Mouse (Mus musculus): ENCODE measurements around the gene Cntn5.

Gene Cntn5

GRCm38 (mm10) chr9:10447220-10447837 lies 457.2 kb downstream of the Cntn5 start:
- no peak for DNase-seq (ENCODE audit: low spot score in 2 of 2)

DNA sequence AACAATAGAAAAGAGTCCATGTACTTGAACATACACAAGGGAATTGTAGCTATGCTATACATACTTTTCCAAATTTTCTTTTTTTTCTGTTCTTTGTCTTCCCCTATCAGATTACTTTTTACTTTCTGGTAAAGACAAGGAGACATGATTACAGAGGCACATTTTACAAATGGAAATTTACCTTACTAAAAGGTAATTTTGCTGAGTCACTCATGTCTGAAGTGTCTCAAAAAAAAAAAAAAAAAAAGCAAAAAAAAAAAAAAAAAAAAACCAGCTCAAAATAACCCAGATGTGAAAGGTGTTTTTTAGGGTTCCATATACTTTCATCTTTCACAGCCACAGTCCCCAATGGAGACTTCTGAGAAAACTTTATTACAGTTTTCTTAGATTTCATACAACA lies 492.5 kb downstream of the Cntn5 start:
- no peak for DNase-seq (ENCODE audit: low spot score in 2 of 2)

DNA sequence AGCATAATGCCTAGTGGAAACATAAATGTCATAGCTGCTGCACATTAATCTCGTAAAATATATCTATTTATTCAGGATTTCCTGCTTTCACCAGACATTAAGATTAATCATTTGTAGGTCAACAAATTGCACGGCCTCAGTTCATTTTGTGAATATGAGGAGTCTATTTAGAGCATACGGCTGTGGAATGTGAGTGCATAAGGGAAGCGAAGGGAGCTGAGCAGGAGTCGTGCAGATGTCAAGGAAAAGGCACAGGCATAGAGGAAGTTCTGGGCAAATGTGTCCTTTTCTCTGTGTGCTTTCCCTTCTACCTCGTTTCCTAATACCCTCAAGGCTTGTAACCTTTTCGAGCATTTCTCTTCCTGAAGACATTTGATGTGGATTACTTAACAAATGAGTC lies 504.5 kb downstream of the Cntn5 start:
- DNase-seq (ENCODE audit: low spot score in 2 of 2), result no peak

- no peak for DNase-seq (ENCODE audit: low spot score in 2 of 2)
Measured at GRCm38 (mm10) chr9:10389863-10390262, 514.7 kb downstream of the Cntn5 start.

GRCm38 (mm10) chr9:10384455-10384854 lies 520.1 kb downstream of the Cntn5 start:
- no peak for DNase-seq (ENCODE audit: low spot score in 2 of 2)

- DNase-seq (ENCODE audit: low spot score in 2 of 2), result no peak
Measured at GRCm38 (mm10) chr9:10383140-10383539, 521.4 kb downstream of the Cntn5 start.

- DNase-seq (ENCODE audit: low spot score in 2 of 2), result no peak
Measured at GRCm38 (mm10) chr9:10381701-10382100, 522.9 kb downstream of the Cntn5 start.

DNA sequence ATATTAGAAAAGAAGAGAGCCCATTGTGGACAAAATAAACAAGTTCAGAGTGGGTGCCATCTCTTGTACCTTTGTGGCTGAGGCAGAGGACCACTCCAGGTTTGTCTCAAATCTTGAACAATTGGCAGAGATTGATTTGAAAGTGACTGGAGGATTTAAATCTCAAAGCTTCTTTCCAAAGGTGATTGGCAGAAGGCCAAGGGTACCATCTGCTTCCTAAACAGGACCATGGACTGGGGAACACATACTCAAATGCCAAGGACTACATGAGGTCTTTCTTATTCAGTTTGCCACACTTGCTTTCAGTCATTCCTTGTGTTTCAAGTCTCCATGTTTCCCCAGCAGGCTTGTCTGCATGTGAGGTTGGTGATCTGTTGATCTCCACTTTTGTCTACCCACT lies 528.3 kb downstream of the Cntn5 start:
- DNase-seq (ENCODE audit: low spot score in 2 of 2), result no peak

- no peak for DNase-seq (ENCODE audit: low spot score in 2 of 2)
Measured at GRCm38 (mm10) chr9:10368971-10369370, 535.6 kb downstream of the Cntn5 start.

GRCm38 (mm10) chr9:10368410-10368809 lies 536.2 kb downstream of the Cntn5 start:
- no peak for DNase-seq (ENCODE audit: low spot score in 2 of 2)

DNA sequence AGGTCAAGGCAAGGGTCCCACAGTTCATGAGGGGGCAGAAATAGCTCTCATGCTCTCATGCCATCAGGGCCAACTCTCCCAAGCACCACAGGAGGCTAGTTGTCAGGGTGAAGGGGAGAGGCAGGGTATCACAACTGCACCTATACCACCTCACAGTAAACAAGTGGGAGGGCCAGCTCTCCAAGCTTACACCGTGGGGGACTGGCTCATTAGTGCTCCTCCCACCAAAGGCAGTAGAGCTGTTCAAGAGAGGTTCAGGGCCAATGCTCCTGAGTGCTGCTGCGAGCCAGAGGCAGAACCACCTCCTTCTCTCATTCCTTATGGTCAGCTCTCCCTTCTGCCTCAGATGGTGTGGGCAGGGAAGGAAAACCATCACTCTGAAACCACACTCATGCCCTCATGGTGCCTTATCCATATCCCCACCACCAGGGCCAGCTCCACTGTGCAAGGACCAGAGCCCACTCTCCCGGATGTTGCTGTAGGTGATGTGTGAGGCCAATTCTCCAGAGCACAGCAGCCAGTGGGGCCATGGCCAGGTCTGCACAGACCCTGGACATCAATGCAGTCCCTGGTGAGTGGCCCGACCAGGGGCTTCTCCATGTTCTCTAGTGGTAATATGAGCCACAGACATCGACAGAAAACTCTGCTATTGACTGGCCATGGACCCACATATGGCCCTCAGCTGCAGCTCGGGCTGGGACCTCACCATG lies 538.2 kb downstream of the Cntn5 start:
- no peak for DNase-seq (ENCODE audit: low spot score in 2 of 2)

- no peak for DNase-seq (ENCODE audit: low spot score in 2 of 2)
Measured at GRCm38 (mm10) chr9:10350909-10351655, 553.5 kb downstream of the Cntn5 start.

DNA sequence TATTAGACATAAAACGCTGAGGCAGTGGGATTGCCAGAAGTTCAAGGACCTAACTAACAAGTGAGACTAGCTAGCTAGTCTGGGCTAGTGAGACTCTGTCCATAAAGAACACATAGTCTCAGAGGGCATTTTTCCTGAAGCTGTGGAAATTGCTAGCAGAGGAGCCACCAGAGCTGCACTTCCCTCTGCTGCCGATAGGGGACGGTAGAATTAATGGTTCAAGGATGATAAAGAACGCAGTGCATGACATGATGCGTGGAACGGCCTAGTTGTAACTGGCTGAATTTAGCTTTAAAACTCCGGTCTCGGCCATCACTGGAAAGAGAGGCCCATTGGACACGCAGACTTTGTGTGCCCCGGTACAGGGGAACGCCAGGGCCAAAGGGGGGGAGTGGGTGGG lies 555.8 kb downstream of the Cntn5 start:
- DNase-seq (ENCODE audit: low spot score in 2 of 2), result no peak

GRCm38 (mm10) chr9:10348222-10348621 lies 556.4 kb downstream of the Cntn5 start:
- DNase-seq (ENCODE audit: low spot score in 2 of 2), result no peak

DNA sequence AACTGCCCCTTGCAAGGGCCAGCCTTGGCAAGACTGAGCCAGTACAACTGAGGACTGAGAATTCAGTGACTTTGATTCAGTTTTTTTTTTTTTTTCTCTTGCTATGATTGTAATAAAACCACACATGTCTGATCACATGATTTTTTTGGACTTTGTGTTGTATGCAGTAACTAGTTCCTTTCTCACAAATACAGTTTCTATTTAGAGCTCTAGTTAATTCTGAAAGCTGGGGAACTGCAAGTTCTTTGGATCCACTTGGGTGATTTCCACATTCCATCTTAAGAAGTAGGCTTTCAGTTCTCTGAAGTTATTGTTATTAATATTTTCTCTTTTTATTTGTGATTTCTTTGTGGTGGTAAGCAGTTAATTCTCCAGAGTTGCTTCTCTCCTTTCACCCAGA lies 563.8 kb downstream of the Cntn5 start:
- DNase-seq (ENCODE audit: low spot score in 2 of 2), result no peak

DNA sequence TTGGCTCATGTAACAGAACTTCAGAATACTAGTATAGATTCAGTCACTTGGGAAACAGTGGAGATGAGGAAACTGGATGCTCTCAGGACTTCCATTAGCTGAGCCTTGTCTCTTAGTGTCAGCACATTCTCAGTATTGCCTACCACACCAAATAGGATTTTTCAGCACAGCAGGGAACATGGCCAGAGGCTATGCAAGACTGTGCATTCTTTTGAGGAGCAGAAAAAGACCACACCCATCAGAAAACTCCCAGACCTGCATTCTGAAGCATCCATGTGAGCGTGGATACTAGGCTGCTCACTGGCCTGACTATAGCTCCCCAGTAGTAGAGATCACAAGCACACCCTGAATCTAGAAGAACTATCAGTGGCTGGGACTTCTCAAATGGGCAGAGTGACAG lies 564.9 kb downstream of the Cntn5 start:
- no peak for DNase-seq (ENCODE audit: low spot score in 2 of 2)

DNA sequence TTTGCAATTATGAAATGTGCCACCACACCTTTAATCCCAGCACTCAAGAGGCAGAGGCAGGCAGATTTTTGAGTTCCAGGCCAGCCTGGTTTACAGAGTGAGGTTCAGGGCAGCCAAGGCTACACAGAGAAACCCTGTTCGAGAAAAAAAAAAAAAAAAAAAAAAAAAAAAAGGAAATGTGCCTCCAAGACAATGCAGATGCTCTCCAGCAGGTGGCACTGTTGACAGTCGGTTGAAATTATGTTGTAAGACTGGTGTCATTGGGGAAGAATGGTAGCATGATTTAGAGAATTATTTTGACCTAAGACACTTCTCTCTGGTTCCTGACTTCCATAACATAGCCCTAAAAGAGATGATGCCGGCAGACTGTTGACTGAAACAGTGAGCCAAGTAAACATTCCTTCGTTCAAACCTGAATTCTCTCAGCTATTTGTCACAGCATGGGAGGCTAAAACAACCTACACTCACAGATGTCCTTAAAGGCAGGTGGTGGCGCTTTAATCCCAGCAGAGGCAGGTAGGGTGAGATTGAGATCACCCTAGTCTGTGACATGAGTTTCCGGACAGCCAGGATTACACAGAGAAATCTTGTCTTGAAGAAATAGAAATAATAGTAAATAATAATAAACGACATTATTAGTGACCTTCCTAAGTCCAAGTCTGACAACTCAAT lies 579.7 kb downstream of the Cntn5 start:
- DNase-seq (ENCODE audit: low spot score in 2 of 2), result peak in 1 of 2 experiments; percentile 15

DNA sequence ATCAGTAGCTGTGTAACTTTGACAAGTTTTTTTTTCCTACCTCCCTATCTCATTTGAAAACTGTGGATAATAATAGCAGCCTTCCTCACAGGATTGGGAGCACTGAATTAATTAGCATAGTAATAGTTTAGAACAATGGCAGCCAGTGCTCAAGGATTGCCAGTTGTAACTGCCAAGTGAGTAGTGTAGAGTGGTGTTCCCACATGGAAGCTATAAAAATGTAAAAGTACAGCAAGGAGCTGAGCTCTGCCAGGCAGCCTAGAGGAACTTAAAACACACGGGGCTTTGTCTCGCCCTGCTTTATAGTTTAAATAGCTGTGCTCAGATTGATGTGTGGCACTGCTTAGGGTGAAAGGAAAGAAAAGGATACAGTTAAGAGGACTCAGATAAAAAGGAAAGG lies 635.2 kb downstream of the Cntn5 start:
- peak in 1 of 2 experiments; percentile 20 for DNase-seq (ENCODE audit: low spot score in 2 of 2)

DNA sequence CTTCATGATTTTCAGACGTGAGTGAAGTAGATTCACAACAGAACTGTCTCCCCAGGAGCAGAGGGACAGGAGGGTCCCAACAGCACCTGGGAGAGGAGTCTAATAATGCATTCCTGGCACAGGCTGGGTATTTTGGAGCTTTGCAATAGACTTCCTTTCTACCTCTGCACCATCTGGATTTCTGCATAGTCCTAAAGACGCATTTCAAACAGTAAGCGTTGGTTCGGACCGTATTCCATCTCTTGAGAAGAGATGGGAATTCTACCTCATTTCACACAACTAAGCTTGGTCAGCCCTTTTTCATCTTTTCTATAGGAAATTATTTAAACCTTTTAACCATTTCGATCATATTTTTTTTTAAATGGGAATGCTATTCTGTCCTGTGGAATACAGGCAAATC lies 635.7 kb downstream of the Cntn5 start:
- no peak for DNase-seq (ENCODE audit: low spot score in 2 of 2)

DNA sequence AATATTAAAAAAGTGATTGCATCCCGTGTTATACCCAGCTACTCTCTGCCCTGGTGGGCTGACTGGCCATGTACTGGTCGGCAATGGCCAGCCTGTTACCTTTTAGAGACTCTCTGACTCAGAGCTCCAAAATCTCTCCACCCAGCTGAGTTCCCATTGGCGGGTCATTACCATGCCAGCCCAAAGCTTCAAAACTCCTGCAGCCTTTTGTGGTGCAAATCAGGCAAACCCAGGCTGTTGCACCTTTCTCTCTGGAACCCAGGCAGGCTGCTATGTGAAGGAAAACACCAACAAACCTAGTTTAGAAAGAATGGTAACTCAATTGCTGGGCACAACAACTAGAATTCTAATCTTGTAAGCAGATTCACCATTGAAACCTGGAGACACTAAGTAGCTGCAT lies 639.0 kb downstream of the Cntn5 start:
- no peak for DNase-seq (ENCODE audit: low spot score in 2 of 2)

DNA sequence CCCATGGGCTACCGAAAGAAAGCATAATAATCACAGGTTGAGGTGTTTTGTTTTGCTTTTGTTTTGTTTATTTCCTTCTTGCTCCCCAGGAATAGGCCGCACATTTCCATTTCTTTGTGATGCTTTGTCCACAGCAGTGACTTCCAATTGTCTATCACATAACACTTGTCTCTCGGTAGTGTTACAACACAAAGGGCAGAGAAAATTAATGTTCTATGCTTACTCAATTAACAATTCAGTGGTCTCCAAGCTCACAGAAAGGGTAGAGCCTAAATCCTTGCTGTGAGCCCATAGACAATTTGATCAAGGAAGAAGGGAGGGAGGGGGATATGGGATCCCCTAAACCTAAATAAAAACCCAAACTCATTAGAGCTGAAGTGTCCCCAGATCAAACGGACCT lies 671.2 kb downstream of the Cntn5 start:
- no peak for DNase-seq (ENCODE audit: low spot score in 2 of 2)

DNA sequence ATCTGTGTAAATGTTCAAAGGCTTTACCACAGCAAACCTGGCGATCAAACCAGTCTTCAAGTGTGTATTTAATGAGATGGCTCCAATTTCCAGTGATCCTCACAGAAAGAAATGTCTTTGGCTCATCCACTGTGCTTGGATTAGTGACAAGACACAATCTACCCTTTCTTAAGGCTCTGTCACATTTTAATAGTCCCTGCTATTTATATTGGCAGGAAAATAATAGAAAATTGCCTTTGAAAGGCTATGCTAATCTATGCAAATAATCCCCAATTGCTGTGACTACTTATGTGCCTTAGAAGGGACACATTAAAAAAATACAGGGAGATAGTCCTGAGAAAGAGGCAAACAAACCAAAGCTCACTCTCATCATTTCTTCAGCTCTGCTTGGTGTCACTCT lies 672.5 kb downstream of the Cntn5 start:
- no peak for DNase-seq (ENCODE audit: low spot score in 2 of 2)
